Mouse (Mus musculus): ENCODE data around the gene Snap47. TPM values are rescaled to one million over a fixed set of nuclear protein-coding genes. Genes with fewer than 3 reads are reported as not detected.

Snap47 gene
- polyA plus RNA-seq, 1 experiment from 2014 or later, result 142 TPM

DNA sequence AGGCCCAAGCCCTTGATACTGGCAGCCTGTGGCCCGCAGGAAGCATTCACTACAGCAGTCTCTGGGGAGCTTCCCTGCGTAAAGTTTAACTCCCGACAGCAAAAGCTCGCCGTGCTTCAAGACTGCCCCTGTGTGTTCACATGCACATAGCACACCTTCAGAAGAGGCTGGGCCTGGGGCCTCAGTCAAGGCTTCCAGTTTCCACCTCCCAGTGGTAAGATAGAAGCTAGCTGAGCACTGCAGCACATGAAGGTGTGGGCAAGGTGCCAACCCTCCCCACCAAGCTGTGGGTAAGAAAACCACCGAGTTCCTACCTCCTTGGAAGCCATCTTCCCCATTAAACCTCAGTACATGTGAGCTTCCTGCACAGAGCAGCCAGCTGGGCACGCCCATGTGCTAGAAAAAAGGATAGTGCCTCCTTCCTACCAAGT is 25.3 kb downstream of the Snap47 start:
- in situ Hi-C loops (cut with MboI; ENCODE audit: low pct_unique_long_range_greater_than_20kb), result no loop called here
- ChIA-PET POLR2A (interaction anchor here (1.1 to 1.4 kb wide), 2 partner anchors 113 to 117 kb away, joined by 4 to 5 read pairs; no protein-coding TSS in a partner anchor), CTCF (interaction anchor here (0.7 to 2.5 kb wide), 12 partner anchors 10 to 116 kb away, joined by 3 to 9 read pairs (median 3); no protein-coding TSS in a partner anchor)
- ATAC-seq (no peak), DNase-seq (ENCODE audit: low read depth, low spot score) (no peak)
- TF ChIP-seq CTCF (IDR thresholded peaks at IDR 0.05), result peak; percentile 82
- no peaks in the 10 kb centered on the region for H3K27me3 ChIP-seq

DNA sequence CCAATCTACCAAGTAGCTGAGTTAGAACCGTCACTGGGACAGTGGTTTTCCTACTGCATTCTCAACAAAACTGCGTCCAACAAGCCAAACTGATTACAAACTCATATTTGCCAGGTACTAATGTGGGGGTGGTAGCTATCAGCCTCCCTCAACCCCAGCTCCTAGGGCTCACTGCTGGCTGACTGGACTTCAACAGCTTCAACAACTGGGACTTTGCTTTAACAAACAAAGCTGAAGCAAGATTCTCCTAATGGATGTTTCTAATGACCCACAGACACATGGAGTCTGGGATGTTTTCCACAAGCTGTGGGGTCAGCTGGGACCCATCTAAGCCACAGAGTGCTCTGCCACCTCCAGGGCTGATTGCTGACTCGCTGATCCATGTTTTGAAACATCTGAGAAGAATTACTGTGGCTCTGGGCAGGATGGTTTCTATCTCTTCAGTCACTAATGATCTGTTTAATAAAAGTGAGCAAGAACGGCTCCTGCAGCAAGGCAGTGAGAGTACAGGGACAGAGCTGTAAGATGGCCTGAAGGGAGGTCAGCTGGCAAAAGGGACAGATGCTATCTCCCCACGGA is 27.9 kb downstream of the Snap47 start:
- ChIA-PET POLR2A (no interaction called here), CTCF (interaction anchor here (1.0 to 1.7 kb wide), 3 partner anchors 9 to 120 kb away, joined by 3 to 5 read pairs (median 5); no protein-coding TSS in a partner anchor)
- H3K27me3 ChIP-seq, result no peaks in the 10 kb centered on the region
- TF ChIP-seq CTCF (IDR thresholded peaks at IDR 0.05), result no peak
- DNase-seq (ENCODE audit: low read depth, low spot score) (no peak), ATAC-seq (no peak)
- in situ Hi-C loops (cut with MboI; ENCODE audit: low pct_unique_long_range_greater_than_20kb), result loop anchor here (5.0 kb wide), 1 partner anchor 86 kb away; no protein-coding TSS in a partner anchor

DNA sequence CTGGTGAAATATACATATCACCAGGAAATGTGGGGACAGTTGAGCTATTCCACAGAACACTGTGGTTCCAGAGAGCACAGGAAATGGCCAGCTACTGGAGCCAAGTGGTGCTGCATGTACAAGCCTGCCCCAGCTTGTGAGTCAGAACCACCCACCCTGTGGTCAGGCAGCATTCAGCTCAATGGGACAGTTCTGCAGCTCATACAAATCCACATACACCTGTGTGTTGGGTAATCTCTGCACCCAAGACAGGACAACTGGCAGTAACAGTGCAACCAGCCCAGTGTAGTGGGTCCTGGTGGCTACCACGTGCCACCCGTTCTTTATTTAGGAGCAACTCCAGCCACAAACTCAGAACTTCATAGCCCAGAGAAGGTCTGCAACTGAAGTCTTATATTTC is 29.0 kb downstream of the Snap47 start:
- CTCF ChIA-PET, result interaction anchor here (1.7 kb wide), 1 partner anchor 9 kb away, joined by 5 read pairs; no protein-coding TSS in a partner anchor
- no peak for ATAC-seq
- no peak for DNase-seq (ENCODE audit: low read depth, low spot score)
- no peaks in the 10 kb centered on the region for H3K27me3 ChIP-seq
- POLR2A ChIA-PET, result no interaction called here
- in situ Hi-C loops (cut with MboI; ENCODE audit: low pct_unique_long_range_greater_than_20kb), result loop anchor here (5.0 kb wide), 1 partner anchor 85 kb away; no protein-coding TSS in a partner anchor
- TF ChIP-seq CTCF (IDR thresholded peaks at IDR 0.05), result no peak

DNA sequence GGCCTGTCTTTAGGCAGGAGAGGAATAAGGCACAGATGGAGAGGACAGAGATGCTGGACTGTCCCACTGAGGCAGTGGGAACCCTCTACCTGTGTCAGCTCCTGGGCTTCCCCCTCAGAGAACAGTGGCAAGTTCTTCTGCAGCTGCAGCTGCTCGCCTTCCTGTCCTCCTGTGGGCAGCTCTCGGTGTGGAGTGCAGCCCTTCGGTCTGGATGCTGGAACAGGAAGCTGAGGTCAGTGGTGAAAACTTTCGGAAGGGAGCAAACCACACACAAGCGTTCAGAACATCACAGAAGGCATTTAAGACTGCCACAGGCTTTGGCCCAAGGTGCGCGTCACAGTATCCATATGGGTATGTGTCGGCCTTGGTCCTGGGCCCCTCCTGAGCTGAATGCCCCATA is 29.6 kb downstream of the Snap47 start:
- no peaks in the 10 kb centered on the region for H3K27me3 ChIP-seq
- ChIA-PET CTCF (no interaction called here), POLR2A (no interaction called here)
- no peak for ATAC-seq
- TF ChIP-seq CTCF (IDR thresholded peaks at IDR 0.05), result no peak
- no peak for DNase-seq (ENCODE audit: low read depth, low spot score)
- in situ Hi-C loops (cut with MboI; ENCODE audit: low pct_unique_long_range_greater_than_20kb), result loop anchor here (5.0 kb wide), 1 partner anchor 84 kb away; no protein-coding TSS in a partner anchor

DNA sequence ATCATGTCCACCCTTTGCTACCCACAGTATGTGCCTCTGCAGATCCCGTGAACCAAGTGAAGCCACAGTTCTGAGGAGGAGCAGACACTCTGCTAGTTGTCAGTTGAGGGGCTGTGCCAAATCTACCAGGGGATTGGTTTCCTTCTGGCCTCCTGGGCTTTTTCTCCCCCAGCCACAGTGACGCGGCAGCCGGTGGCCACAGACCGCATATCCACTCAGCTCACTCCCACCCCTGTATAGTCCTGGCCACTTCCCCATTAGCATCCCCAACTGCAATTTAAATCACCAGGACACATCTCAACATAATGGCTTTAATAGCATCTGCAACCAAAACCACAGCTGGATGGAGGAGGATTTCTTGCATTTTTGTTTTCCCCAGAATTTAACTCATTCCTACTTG is 32.3 kb downstream of the Snap47 start:
- CTCF ChIA-PET, result interaction anchor here (0.7 to 1.4 kb wide), 3 partner anchors 12 to 104 kb away, joined by 3 read pairs; no protein-coding TSS in a partner anchor
- TF ChIP-seq CTCF (IDR thresholded peaks at IDR 0.05), result no peak

DNA sequence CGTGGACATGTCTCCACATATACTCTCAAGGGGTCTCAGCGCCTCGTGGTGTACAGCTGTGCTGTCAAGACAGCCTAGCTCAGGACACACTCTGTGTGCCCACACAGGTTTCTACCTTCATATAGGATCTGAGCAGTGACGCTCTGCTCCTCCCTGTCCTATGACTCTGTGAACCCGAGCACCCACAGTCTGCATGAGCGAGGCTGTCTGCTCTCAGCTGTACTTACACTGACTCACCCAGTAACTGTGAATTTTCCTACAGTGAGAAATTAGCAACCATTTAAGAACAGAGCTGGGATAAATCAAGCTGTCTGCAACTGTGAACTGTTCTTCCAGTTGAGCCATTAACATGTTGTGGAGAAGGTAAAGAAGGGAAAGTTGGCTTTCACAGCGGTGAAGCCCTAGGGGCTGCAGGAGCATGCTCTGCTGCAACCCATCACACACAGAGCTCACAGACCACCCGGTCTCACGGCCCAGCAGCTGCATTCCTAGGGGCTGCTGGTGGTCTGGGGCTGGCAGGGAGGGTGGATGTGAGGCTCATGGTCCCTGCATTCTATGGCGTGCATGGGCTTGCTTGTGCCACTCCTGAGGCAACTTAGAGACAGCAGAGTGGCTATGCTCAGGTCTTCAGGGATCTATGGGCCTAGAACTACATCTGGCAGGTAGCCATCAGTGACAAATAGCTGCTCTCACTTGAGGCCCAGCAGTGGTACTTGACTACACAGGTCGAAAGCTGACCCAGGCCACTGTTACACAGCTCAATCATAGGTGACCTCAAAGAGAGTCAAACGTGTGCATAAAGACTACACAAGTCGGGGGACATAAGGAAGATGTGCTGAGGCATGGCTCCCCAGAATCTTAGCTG is 37.8 kb downstream of the Snap47 start:
- ATAC-seq, result peak; percentile 42
- in situ Hi-C loops (cut with MboI; ENCODE audit: low pct_unique_long_range_greater_than_20kb), result no loop called here
- DNase-seq (ENCODE audit: low read depth, low spot score), result no peak
- CTCF ChIA-PET, result interaction anchor here (1.0 to 1.7 kb wide), 3 partner anchors 10 to 105 kb away, joined by 3 to 5 read pairs (median 3); no protein-coding TSS in a partner anchor
- no peaks in the 10 kb centered on the region for H3K27me3 ChIP-seq
- TF ChIP-seq CTCF (IDR thresholded peaks at IDR 0.05), result no peak
- POLR2A ChIA-PET, result no interaction called here

More for the DNA sequence above, 32.3 kb downstream of the Snap47 start:
- DNase-seq (ENCODE audit: low read depth, low spot score), result no peak
- in situ Hi-C loops (cut with MboI; ENCODE audit: low pct_unique_long_range_greater_than_20kb), result no loop called here
- no peaks in the 10 kb centered on the region for H3K27me3 ChIP-seq
- peak; percentile 13 for ATAC-seq
- POLR2A ChIA-PET, result interaction anchor here (0.9 kb wide), 1 partner anchor 15 kb away, joined by 3 read pairs; no protein-coding TSS in a partner anchor

DNA sequence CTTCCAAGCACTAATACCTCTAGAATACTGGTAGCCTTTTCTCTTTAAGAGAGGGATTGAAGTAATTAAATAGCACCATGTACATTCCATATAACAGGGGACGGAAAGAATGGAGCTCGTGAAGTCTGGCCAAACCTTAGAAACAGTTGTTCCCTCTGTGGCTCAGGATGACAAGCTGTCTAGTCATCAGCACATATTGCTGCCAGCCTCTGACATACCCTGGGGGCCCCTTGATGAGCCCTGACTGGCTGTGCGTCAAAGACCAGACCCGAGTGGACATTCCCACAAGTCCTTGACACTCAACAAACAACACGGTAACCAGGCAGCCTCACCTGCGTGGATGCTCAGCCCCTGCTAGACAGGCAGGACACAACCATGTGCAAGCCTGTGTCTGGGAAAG is 38.9 kb downstream of the Snap47 start:
- ATAC-seq, result no peak
- ChIA-PET POLR2A (interaction anchor here (0.8 kb wide), 1 partner anchor 37 kb away, joined by 3 read pairs; no protein-coding TSS in a partner anchor), CTCF (interaction anchor here (1.0 to 1.2 kb wide), 2 partner anchors 14 to 99 kb away, joined by 3 read pairs; no protein-coding TSS in a partner anchor)
- TF ChIP-seq CTCF (IDR thresholded peaks at IDR 0.05), result no peak
- DNase-seq (ENCODE audit: low read depth, low spot score), result no peak
- in situ Hi-C loops (cut with MboI; ENCODE audit: low pct_unique_long_range_greater_than_20kb), result no loop called here
- no peaks in the 10 kb centered on the region for H3K27me3 ChIP-seq

DNA sequence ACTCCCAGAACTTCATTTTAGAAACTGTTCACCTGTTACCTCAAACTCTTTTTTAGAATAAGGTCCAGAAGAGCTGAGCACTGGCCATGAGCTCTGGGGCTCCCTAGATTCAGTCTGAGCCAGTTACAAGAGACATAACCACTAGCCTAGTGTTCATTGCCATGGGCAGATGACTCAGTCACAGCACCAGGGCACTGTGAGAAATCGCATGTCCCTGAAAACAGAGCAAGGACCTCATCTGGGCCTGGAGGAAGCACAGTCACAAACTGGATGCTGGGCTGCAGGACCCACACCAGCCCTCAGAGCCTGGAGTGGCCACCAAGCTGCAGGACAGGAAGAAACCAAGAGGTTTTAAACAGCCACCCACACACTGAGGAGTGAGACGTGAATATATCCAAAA is 40.1 kb downstream of the Snap47 start:
- in situ Hi-C loops (cut with MboI; ENCODE audit: low pct_unique_long_range_greater_than_20kb), result no loop called here

DNA sequence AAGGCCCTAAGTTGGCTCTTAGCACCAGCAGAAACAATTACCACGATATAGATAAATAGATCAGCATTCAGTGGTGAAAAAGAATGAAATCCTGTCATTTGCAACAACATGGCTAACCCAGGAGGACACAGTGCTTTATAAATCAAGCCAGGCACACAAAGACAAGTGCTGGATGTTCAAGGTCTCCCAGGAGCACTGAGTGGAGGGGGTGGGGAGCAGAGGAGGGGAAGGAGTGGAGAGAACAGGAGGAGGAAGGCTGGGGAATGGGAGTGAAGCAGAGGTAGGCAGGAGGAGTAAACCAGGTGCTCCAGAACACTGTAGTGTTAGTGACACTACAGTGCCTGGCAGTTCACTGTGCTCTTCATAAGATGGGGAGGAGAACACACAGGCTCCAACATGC is 45.2 kb downstream of the Snap47 start:
- POLR2A ChIA-PET, result no interaction called here

More for the DNA sequence above, 40.1 kb downstream of the Snap47 start:
- CTCF ChIA-PET, result no interaction called here
- TF ChIP-seq CTCF (IDR thresholded peaks at IDR 0.05), result no peak
- no peak for ATAC-seq
- H3K27me3 ChIP-seq, result no peaks in the 10 kb centered on the region
- POLR2A ChIA-PET, result interaction anchor here (1.0 kb wide), 1 partner anchor 9 kb away, joined by 3 read pairs; no protein-coding TSS in a partner anchor
- no peak for DNase-seq (ENCODE audit: low read depth, low spot score)

DNA sequence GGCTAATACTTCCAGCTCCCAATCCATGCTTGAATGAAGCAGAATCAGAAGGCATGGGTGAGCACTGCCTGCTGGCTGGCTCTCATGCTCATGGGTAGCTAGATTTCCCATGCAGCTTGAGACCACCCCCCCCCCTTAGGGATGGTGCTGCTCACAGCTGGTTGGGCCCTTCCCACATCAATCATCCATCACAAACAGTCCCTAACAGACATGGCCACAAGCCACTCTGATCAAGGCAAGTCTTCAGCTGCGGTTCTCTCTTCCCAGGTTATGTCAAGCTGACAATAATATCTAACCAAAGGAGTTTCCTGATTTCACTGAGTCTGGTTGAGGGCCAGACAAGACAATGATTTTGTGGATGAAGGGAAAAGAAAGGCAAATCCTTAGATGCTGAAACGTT is 50.1 kb downstream of the Snap47 start:
- ATAC-seq (no peak), DNase-seq (ENCODE audit: low read depth, low spot score) (no peak)
- POLR2A ChIA-PET, result interaction anchor here (1.1 kb wide), 1 partner anchor 10 kb away, joined by 3 read pairs; no protein-coding TSS in a partner anchor
- no peaks in the 10 kb centered on the region for H3K27me3 ChIP-seq
- CTCF ChIA-PET, result interaction anchor here (1.6 kb wide), 1 partner anchor 9 kb away, joined by 5 read pairs; no protein-coding TSS in a partner anchor
- TF ChIP-seq CTCF (IDR thresholded peaks at IDR 0.05), result no peak
- in situ Hi-C loops (cut with MboI; ENCODE audit: low pct_unique_long_range_greater_than_20kb), result no loop called here

More for the DNA sequence above, 45.2 kb downstream of the Snap47 start:
- DNase-seq (ENCODE audit: low read depth, low spot score) (no peak), ATAC-seq (no peak)
- CTCF ChIA-PET, result no interaction called here
- no peak for TF ChIP-seq CTCF (IDR thresholded peaks at IDR 0.05)
- in situ Hi-C loops (cut with MboI; ENCODE audit: low pct_unique_long_range_greater_than_20kb), result no loop called here
- H3K27me3 ChIP-seq, result no peaks in the 10 kb centered on the region
